9 mouse cellular contexts compared by ENCODE assay signal in genomic region chr11:85843347-85843692, GRCm38 (mm10). TPM values are rescaled to one million over a fixed set of nuclear protein-coding genes. Genes with fewer than 3 reads are reported as not detected.
A peak's percentile ranks its signal among the peaks of the same experiment; 100 is the strongest.
DNase-seq lines count a peak whose midpoint lies in the region; ATAC-seq and TF ChIP-seq lines count a peak whose summit lies in the region.
"Had no signal": no experiment of that assay in that cellular context is flagged by ENCODE, and none has a peak within 500 bp of the region (broad histone marks: within the 10 kb centered on the region; RNA-seq: fewer than 3 reads in every experiment).

No protein-coding gene starts in this region.

- no peaks in the 10 kb centered on the region for H3K27me3 ChIP-seq in C2C12 (ENCODE audit: control insufficient read depth, insufficient read depth, insufficient read length)
- H3K27me3 ChIP-seq in heart, embryonic 15.5 days: peaks cover 73% of the 10 kb centered on the region
- peaks cover 34% of the 10 kb centered on the region for H3K27me3 ChIP-seq in spleen, adult 2 months (ENCODE audit: control insufficient read depth, insufficient read depth, low read length)

- H3K4me3 ChIP-seq in C2C12 (ENCODE audit: insufficient read depth, poor library complexity, severe bottlenecking): no peak overlapping the region
- no peak overlapping the region for H3K4me3 ChIP-seq in embryonic fibroblast, embryonic 13.5 days (ENCODE audit: insufficient read depth, low read length)
- H3K4me3 ChIP-seq in heart, embryonic 15.5 days: peak overlapping the region; percentile 64
- peak overlapping the region; percentile 26; the same call in 1 of the 2 replicates for H3K4me3 ChIP-seq in spleen, adult 2 months (ENCODE audit: extremely low read depth, insufficient read depth, insufficient read length)

- H3K79me2 ChIP-seq in C2C12 (ENCODE audit: control insufficient read depth, insufficient read depth): no peaks in the 10 kb centered on the region

- peak; percentile 26 for TF ChIP-seq POLR2A in embryonic fibroblast, embryonic 13.5 days (IDR thresholded peaks at IDR 0.05; ENCODE audit: low read depth, low read length)
- TF ChIP-seq POLR2A in spleen, adult 2 months (IDR thresholded peaks at IDR 0.05; ENCODE audit: low read depth, low read length): no peak

- H3K9me3 ChIP-seq in heart, embryonic 15.5 days (replicated peaks): no peaks in the 10 kb centered on the region

- no peaks in the 10 kb centered on the region for H3K36me3 ChIP-seq in C2C12 (ENCODE audit: control insufficient read depth, insufficient read depth)
- H3K36me3 ChIP-seq in heart, embryonic 15.5 days: no peaks in the 10 kb centered on the region
- H3K36me3 ChIP-seq in spleen, adult 2 months (ENCODE audit: control insufficient read depth, insufficient read depth, low read length): no peaks in the 10 kb centered on the region

- DNase-seq in R1 (ENCODE audit: low read depth, low spot score): peak; percentile 85
- DNase-seq in kidney, postnatal 14 days: peak; percentile 90
- peak in 1 of 2 experiments; percentile 49 for DNase-seq in spleen, adult 2 months (ENCODE audit: low read depth in 1 of 2, low spot score in 2 of 2)

- H3K27ac ChIP-seq in embryonic fibroblast, embryonic 13.5 days (ENCODE audit: insufficient read depth, low read length): no peak overlapping the region
- H3K27ac ChIP-seq in heart, embryonic 15.5 days: peak overlapping the region; percentile 49
- H3K27ac ChIP-seq in spleen, adult 2 months (ENCODE audit: insufficient read depth, low read length): no peak overlapping the region

- ATAC-seq in heart, embryonic 15.5 days (replicated peaks; ENCODE audit: insufficient number of reproducible peaks, insufficient read depth, low FRiP score, low read depth): peak; percentile 42; the same call in 1 of the 2 replicates
- peak; percentile 63 for ATAC-seq in megakaryocyte progenitor cell, adult 5-6 weeks (replicated peaks; ENCODE audit: poor library complexity)
- no peak for ATAC-seq in monocyte, adult 5-6 weeks (replicated peaks; ENCODE audit: insufficient number of reproducible peaks, low FRiP score, low TSS enrichment, poor library complexity, severe bottlenecking)

- TF ChIP-seq CTCF in C2C12 (IDR thresholded peaks at IDR 0.05; ENCODE audit: control insufficient read depth, insufficient read depth, insufficient read length): peak; percentile 91
- peak; percentile 64 for TF ChIP-seq CTCF in embryonic fibroblast, embryonic 13.5 days (IDR thresholded peaks at IDR 0.05; ENCODE audit: borderline replicate concordance, insufficient read depth, low read length)
- peak; percentile 76 for TF ChIP-seq CTCF in spleen, adult 2 months (IDR thresholded peaks at IDR 0.05; ENCODE audit: extremely low read depth, insufficient read depth, insufficient read length, insufficient replicate concordance)

- H3ac ChIP-seq in C2C12 (ENCODE audit: control insufficient read depth, insufficient read length, low read depth): no peak overlapping the region

- H3K4me1 ChIP-seq in embryonic fibroblast, embryonic 13.5 days (ENCODE audit: control insufficient read depth, insufficient read depth, low read length): no peaks in the 10 kb centered on the region; the same call in 1 of the 2 replicates
- H3K4me1 ChIP-seq in heart, embryonic 15.5 days (replicated peaks): peaks cover 40% of the 10 kb centered on the region
- H3K4me1 ChIP-seq in spleen, adult 2 months (ENCODE audit: control insufficient read depth, insufficient read depth, insufficient read length): peaks cover 12% of the 10 kb centered on the region

- peak overlapping the region; percentile 94 for H3K4me2 ChIP-seq in heart, embryonic 15.5 days

- no peaks in the 10 kb centered on the region for H3K79me3 ChIP-seq in C2C12 (ENCODE audit: low read depth)

- H3K9ac ChIP-seq in heart, embryonic 15.5 days: peak overlapping the region; percentile 66

- WGBS in heart, embryonic 15.5 days: under 1% methylated on average over 18 of the region's 18 CpGs
- 2% methylated on average over 18 of the region's 18 CpGs for WGBS in spleen, adult 2 months

TF ChIP-seq in C2C12, 6 proteins besides CTCF, POLR2A, EP300 and RAD21:
- TF ChIP-seq MYOD1 (IDR thresholded peaks at IDR 0.05; ENCODE audit: control insufficient read depth, insufficient read length, low read depth) (no peak), FOSL1 (IDR thresholded peaks at IDR 0.05; ENCODE audit: insufficient read depth, low read length, poor library complexity, severe bottlenecking) (no peak), MAX (IDR thresholded peaks at IDR 0.05) (no peak), MYOG (IDR thresholded peaks at IDR 0.05; ENCODE audit: control insufficient read depth, extremely low read depth, insufficient read length) (no peak), USF1 (IDR thresholded peaks at IDR 0.05; ENCODE audit: low read depth) (no peak), CEBPB (IDR thresholded peaks at IDR 0.05; ENCODE audit: low read depth) (no peak)

RNA-seq across cellular contexts. Expression of gene Gm11444, which starts 6.8 kb away (rescaled TPM):
- polyA plus RNA-seq in C2C12 (2012; fragmentation: generic; extraction: Trizol): not detected
- not detected in 2 replicates for polyA plus RNA-seq in embryonic fibroblast, embryonic 13.5 days (2011; ENCODE audit: insufficient read length, low read depth, missing spikeins)
- not detected in 2 replicates for polyA plus RNA-seq in heart, embryonic 15.5 days (2015; fragmentation: Nextera tagmentation; extraction: Ambion mirVana)
- total RNA-seq in megakaryocyte progenitor cell, adult 5-6 weeks (2015): not detected in 2 replicates
- not detected in 2 replicates for total RNA-seq in megakaryocyte progenitor cell, adult 5-6 weeks (2017)
- not detected in 2 replicates for polyA plus RNA-seq in spleen, adult 2 months (2012; rRNA removed)
- not detected in 3 replicates for total RNA-seq in monocyte, adult 5-6 weeks (2017)
- total RNA-seq: layer of hippocampus, postnatal 25 days had no signal

RNA-seq across cellular contexts. Expression of gene Tbx2, which starts 11.0 kb away (rescaled TPM):
- 1.5 TPM for polyA plus RNA-seq in C2C12 (2012; fragmentation: generic; extraction: Trizol)
- 2.2 and 3.0 TPM in 2 replicates for polyA plus RNA-seq in embryonic fibroblast, embryonic 13.5 days (2011; ENCODE audit: insufficient read length, low read depth, missing spikeins)
- 2.6 and 5.3 TPM in 2 replicates for polyA plus RNA-seq in heart, embryonic 15.5 days (2015; fragmentation: Nextera tagmentation; extraction: Ambion mirVana)
- 0.10 TPM in 1 of 2 replicates, not detected in the other for total RNA-seq in megakaryocyte progenitor cell, adult 5-6 weeks (2015)
- not detected in 2 replicates for total RNA-seq in megakaryocyte progenitor cell, adult 5-6 weeks (2017)
- polyA plus RNA-seq in spleen, adult 2 months (2012; rRNA removed): 5.0 and 6.8 TPM in 2 replicates
- 0.19 to 0.95 TPM (median 0.21 TPM) in 3 replicates for total RNA-seq in monocyte, adult 5-6 weeks (2017)

RNA-seq across cellular contexts. Expression of gene Tbx4, which starts 42.9 kb away (rescaled TPM):
- 0.02 TPM for polyA plus RNA-seq in C2C12 (2012; fragmentation: generic; extraction: Trizol)
- polyA plus RNA-seq in embryonic fibroblast, embryonic 13.5 days (2011; ENCODE audit: insufficient read length, low read depth, missing spikeins): 2.8 and 12.0 TPM in 2 replicates
- 1.6 and 4.4 TPM in 2 replicates for polyA plus RNA-seq in heart, embryonic 15.5 days (2015; fragmentation: Nextera tagmentation; extraction: Ambion mirVana)
- total RNA-seq in megakaryocyte progenitor cell, adult 5-6 weeks (2015): not detected in 2 replicates
- total RNA-seq in megakaryocyte progenitor cell, adult 5-6 weeks (2017): not detected in 2 replicates
- polyA plus RNA-seq in spleen, adult 2 months (2012; rRNA removed): 0.07 TPM in 2 replicates
- total RNA-seq in monocyte, adult 5-6 weeks (2017): not detected in 3 replicates

Comparison
In these comparisons a context has a peak if more than half of its experiments do, and no peak if none do; other contexts are left out.
1. H3K4me3 ChIP-seq: peak in heart, embryonic 15.5 days (single experiment) and spleen, adult 2 months (single experiment); none in C2C12 (single experiment) and embryonic fibroblast, embryonic 13.5 days (single experiment).
2. Peak in every context shown above with its lines, with median percentiles within 50 percentile points of each other: CTCF ChIP-seq.